Mouse (Mus musculus): ENCODE measurements at regions not wholly inside any gene's neighbourhood (a gene's known extent, or its start where the extent isn't known, plus 50 kb on each side); places are given as distances from the start of the nearest gene placed in this dataset.

DNA sequence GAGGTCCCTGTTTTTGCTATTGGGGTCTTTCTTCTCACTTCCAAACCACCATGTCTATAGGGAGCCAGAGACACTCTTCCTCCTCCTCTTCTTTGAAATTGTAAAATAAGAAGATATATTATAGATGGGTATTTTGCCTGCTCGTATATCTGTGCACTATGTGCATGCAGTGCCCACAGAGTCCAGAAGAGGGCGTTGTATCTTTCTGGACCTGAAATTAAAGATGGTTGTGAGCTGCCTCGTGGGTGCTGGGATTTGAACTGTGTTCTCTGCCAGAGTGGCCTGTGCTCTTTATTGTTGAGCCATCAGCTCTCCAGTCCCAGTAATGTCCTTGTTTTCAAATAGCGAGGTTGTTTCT, 285.7 kb upstream of the Gm10131 start:
- TF ChIP-seq CTCF (IDR thresholded peaks at IDR 0.05; ENCODE audit: control insufficient read depth, insufficient read depth, insufficient read length), result no peak
- TF ChIP-seq MAX (IDR thresholded peaks at IDR 0.05), result no peak
- no peak for TF ChIP-seq CEBPB (IDR thresholded peaks at IDR 0.05; ENCODE audit: low read depth)
- no peak for TF ChIP-seq MYOG (IDR thresholded peaks at IDR 0.05; ENCODE audit: control insufficient read depth, extremely low read depth, insufficient read length)
- TF ChIP-seq FOSL1 (IDR thresholded peaks at IDR 0.05; ENCODE audit: insufficient read depth, low read length, poor library complexity, severe bottlenecking), result no peak
- no peak for TF ChIP-seq USF1 (IDR thresholded peaks at IDR 0.05; ENCODE audit: low read depth)

Measured in C2C12 (cell line).